Mouse (Mus musculus) liver, embryonic 11.5 days (tissue): Measurements from ENCODE around the gene Olfr959. TPM values are rescaled to one million over a fixed set of nuclear protein-coding genes. Genes with fewer than 3 reads are reported as not detected.
A peak's percentile ranks its signal among the peaks of the same experiment; 100 is the strongest.

Source experiments
- ATAC-seq: fragments of 200-750 bp; cut with Nextera tagmentation; replicated peaks from 2 replicates; pipeline ENCODE4 v1.8.0; 2017; ENCODE audit warnings: moderate number of reproducible peaks, mild to moderate bottlenecking, moderate TSS enrichment, moderate library complexity; ENCODE audit not compliant: low FRiP score
- DNase-seq: peaks from one replicate; pipeline ENCODE4 v3.0.0-alpha.2; 2017; ENCODE audit warnings: low spot score
- H3K27ac ChIP-seq: fragments of 300-500 bp; sonication (generic); 2 replicates; pipeline ENCODE4 v1.5.1; 2014; ENCODE audit warnings: mild to moderate bottlenecking, low read depth, low read length, control low read depth
- H3K27me3 ChIP-seq: fragments of 300-500 bp; sonication (generic); replicated peaks from 2 replicates; pipeline ENCODE4 v1.6.1; 2014; ENCODE audit warnings: low read length, mixed read lengths; ENCODE audit not compliant: control insufficient read depth, insufficient read depth
- H3K36me3 ChIP-seq: fragments of 300-500 bp; sonication (generic); 2 replicates; pipeline ENCODE4 v1.6.1; 2014; ENCODE audit warnings: mild to moderate bottlenecking, low read length, moderate library complexity, mixed read lengths; ENCODE audit not compliant: control insufficient read depth, insufficient read depth
- H3K4me1 ChIP-seq: fragments of 300-500 bp; sonication (generic); replicated peaks from 2 replicates; pipeline ENCODE4 v1.6.1; 2014; ENCODE audit warnings: low read length, mixed read lengths; ENCODE audit not compliant: control insufficient read depth, insufficient read depth
- H3K4me2 ChIP-seq: fragments of 300-500 bp; sonication (generic); 2 replicates; pipeline ENCODE4 v1.6.1; 2014; ENCODE audit warnings: mild to moderate bottlenecking, control low read depth, moderate library complexity
- H3K4me3 ChIP-seq: fragments of 300-500 bp; sonication (generic); 2 replicates; pipeline ENCODE4 v1.5.1; 2014; ENCODE audit warnings: low read depth, low read length, control low read depth
- H3K9ac ChIP-seq: fragments of 300-500 bp; sonication (generic); 2 replicates; pipeline ENCODE4 v1.6.1; 2014; ENCODE audit warnings: low read depth, low read length, control low read depth
- H3K9me3 ChIP-seq: fragments of 300-500 bp; sonication (generic); 2 replicates; pipeline ENCODE4 v1.6.1; 2016; ENCODE audit warnings: low read length, inconsistent platforms, mixed read lengths; ENCODE audit not compliant: control insufficient read depth
- WGBS: fragments of 180-500 bp; shearing (Covaris S2); extraction: QIAGEN DNeasy Blood & Tissue Kit; methylation state at CpG from one replicate; pipeline ENCODE4 v1.1.7; 2014; 5-methylcytosine and 5-hydroxymethylcytosine counted together
- polyA plus RNA-seq: library from polyadenylated mRNA; unstranded; fragments of >200 nt; fragmentation: Nextera tagmentation; extraction: Ambion mirVana; gene quantifications from 2 replicates; pipeline ENCODE4 v1.2.1, GENCODE M21; 2014

The Olfr959 gene
- not detected in 2 replicates for polyA plus RNA-seq

DNA sequence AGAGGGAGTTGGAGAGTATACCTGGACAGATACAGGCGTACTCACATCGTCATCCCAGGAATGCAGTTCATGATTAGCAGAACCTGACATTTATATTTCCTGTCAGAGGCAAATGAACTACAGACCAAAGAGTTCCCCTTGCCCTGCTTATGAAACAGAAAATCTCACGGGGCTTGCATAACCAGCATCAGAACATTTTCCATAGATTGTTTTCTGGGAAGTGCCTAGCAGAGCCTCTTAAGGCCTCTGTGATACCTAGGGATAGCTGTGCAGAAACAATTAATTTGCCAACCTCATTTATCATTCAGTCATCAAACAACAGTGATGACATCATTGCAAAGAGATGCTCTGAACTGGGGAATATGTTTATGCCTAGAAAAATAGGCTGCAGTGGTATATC is at the start of gene Olfr959:
TSS of gene Olfr959 (minus strand) at position 101 of the 400 bp plus-strand sequence.
- no peaks in the 10 kb centered on the region for H3K36me3 ChIP-seq
- no peak within 1 kb of the TSS for H3K4me3 ChIP-seq

DNA sequence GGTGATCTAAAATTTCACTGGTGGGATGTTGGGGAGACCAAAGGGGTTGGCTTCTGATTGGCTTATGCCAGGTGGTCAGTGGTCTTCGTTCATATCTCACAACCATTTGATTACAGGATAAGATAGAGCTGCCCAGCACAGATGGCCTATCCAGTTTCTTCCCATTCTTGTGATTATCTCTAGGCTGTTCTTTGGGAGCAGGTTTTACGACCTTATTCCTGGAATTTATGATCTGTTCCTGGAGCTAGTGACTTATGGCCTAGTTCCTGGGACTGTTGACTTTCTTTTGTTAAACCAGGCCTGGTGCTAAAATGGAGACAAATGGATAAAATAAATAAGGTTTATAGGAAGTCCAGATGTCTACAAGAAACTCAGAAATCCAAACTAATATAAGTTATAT is 49.3 kb upstream of the Olfr959 start:
- no peaks in the 10 kb centered on the region for H3K9me3 ChIP-seq
- DNase-seq (no peak), ATAC-seq (no peak)
- H3K36me3 ChIP-seq: no peaks in the 10 kb centered on the region
- 59% methylated on average over 2 of the region's 2 CpGs for WGBS
- no peak overlapping the region for H3K4me3 ChIP-seq
- no peak overlapping the region for H3K9ac ChIP-seq
- no peaks in the 10 kb centered on the region for H3K4me1 ChIP-seq
- no peaks in the 10 kb centered on the region for H3K27me3 ChIP-seq
- no peak overlapping the region for H3K27ac ChIP-seq
- no peak overlapping the region for H3K4me2 ChIP-seq

More for the DNA sequence above, at the start of gene Olfr959:
- Histone ChIP-seq H3K4me1 (no peaks in the 10 kb centered on the region), H3K9ac (no peak within 1 kb of the TSS), H3K27ac (no peak within 1 kb of the TSS), H3K9me3 (no peaks in the 10 kb centered on the region), H3K4me2 (no peak within 1 kb of the TSS), H3K27me3 (no peaks in the 10 kb centered on the region)
- 76% methylated on average over 3 of the region's 3 CpGs for WGBS
- ATAC-seq (no peak), DNase-seq (no peak)

DNA sequence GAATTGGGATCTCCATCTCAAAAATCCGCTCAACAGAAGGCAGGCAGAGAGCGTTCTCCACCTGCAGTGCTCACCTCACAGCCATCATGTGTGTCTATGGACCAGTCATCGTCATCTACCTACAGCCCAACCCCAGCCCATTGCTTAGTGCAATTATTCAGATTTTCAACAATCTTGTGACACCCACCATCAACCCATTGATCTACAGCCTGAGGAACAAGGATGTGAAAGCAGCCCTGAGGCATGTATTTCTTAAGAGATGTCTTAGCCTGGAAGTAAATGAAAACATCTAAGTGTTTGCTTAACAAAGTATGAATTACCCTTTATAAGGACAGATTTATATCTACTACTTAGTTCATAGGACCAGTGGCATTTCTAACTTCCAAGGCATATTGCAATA is 48.4 kb upstream of the Olfr959 start:
- ATAC-seq (no peak), DNase-seq (no peak)
- Histone ChIP-seq H3K9ac (no peak overlapping the region), H3K4me3 (no peak overlapping the region), H3K27me3 (no peaks in the 10 kb centered on the region), H3K4me1 (no peaks in the 10 kb centered on the region), H3K27ac (no peak overlapping the region), H3K36me3 (no peaks in the 10 kb centered on the region), H3K9me3 (no peaks in the 10 kb centered on the region), H3K4me2 (no peak overlapping the region)
- 84% methylated on average over 3 of the region's 3 CpGs for WGBS

DNA sequence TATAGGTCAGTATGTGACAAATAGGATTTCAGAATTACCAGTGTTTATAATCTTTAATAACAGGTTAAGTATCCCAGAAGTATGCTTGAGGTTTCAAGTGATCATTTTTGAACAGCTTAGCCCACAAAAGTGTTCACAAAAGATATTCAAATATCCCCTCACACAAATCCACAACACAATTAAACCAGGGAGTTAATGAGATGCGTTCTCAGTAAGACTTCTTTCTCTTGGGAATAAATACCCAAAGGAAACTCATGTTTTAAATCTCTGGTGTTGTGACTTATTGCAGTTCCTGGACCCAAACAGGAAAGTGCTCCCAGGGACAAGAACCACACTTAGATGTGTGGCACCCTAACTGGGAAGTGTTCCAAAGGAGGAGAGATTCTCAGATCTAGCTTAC is 45.7 kb upstream of the Olfr959 start, which contains the start of gene Olfr960:
TSS of gene Olfr960 (plus strand) at position 301 of the 400 bp plus-strand sequence.
- Histone ChIP-seq H3K4me2 (no peak within 1 kb of the TSS), H3K4me3 (no peak within 1 kb of the TSS), H3K4me1 (no peaks in the 10 kb centered on the region), H3K27ac (no peak within 1 kb of the TSS), H3K27me3 (no peaks in the 10 kb centered on the region), H3K9me3 (no peaks in the 10 kb centered on the region), H3K9ac (no peak within 1 kb of the TSS), H3K36me3 (no peaks in the 10 kb centered on the region)
- DNase-seq: no peak
- 76% methylated on average over 1 of the region's 1 CpGs for WGBS
- no peak for ATAC-seq

DNA sequence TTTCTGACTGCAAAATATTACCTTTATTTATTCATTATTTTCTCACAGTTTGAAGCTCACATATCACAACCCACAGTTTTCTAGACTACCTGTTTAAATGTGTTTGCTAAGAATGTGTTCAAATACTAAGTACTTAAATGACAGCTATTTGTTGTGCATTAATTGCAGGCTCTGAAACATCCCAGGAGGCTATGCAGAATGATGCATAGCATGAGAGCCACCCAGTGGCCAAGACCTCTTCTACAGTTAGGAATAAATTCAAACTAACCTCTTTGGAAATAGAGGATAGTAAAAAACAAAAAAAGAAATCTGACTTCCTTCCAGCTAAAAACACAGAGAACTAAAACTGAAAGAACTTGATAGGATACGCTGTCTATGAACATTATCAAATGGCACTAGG is 36.6 kb upstream of the Olfr959 start:
- WGBS: 51% methylated on average over 1 of the region's 1 CpGs
- Histone ChIP-seq H3K4me3 (no peak overlapping the region), H3K4me2 (no peak overlapping the region), H3K9ac (no peak overlapping the region), H3K27ac (no peak overlapping the region), H3K9me3 (no peaks in the 10 kb centered on the region), H3K36me3 (no peaks in the 10 kb centered on the region), H3K27me3 (no peaks in the 10 kb centered on the region), H3K4me1 (no peaks in the 10 kb centered on the region)
- no peak for ATAC-seq
- DNase-seq: no peak

DNA sequence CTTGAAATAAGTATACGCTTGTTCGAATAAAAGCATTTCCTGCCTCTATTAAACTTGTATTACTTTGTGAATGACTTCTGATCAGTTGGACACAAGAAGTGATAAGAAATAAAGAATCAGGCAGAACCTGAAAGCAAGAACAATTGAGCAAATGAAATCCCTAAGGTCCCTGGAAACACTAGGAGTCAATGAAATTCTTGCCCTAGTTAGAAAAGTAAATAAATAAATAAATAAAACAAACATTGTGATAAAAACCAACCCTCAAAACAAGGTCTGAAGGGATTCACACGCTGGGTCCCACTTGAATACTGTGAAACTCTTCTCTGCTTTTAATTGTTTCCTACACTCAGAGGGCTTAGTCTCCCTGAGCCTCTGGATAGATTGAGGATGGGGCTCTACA is 35.0 kb upstream of the Olfr959 start, which contains the start of gene Olfr148:
TSS of gene Olfr148 (plus strand) at position 301 of the 400 bp plus-strand sequence.
- WGBS: 72% methylated on average over 3 of the region's 3 CpGs
- H3K27ac ChIP-seq: no peak within 1 kb of the TSS
- H3K36me3 ChIP-seq: no peaks in the 10 kb centered on the region
- H3K4me2 ChIP-seq: no peak within 1 kb of the TSS
- H3K9ac ChIP-seq: no peak within 1 kb of the TSS
- no peaks in the 10 kb centered on the region for H3K27me3 ChIP-seq
- H3K9me3 ChIP-seq: no peaks in the 10 kb centered on the region
- no peaks in the 10 kb centered on the region for H3K4me1 ChIP-seq
- no peak within 1 kb of the TSS for H3K4me3 ChIP-seq
- no peak for ATAC-seq
- DNase-seq: no peak

DNA sequence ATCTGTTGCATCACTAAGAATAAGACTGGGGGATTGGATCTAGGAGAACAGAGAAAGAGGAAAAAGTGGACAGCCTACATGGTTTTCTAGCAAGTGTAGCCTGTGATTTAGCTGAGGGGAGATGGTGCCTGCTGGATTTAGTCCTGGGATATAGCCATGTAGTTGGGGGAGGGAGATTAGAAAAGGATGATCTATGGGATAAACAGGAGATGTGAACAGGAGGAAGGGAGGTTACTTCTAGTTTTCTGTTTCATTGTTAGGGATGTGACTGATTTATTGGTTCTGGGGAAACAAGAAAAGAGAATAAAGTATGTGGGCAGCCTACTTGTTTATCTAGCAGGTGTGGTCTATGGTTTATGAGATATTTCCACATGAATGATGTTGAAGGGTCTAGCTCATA is 33.1 kb upstream of the Olfr959 start:
- no peak overlapping the region for H3K9ac ChIP-seq
- no peak overlapping the region for H3K27ac ChIP-seq
- H3K36me3 ChIP-seq: no peaks in the 10 kb centered on the region
- H3K27me3 ChIP-seq: 0 out of 2 replicates have a peak, but pooled peaks cover 3% of the 10 kb centered on the region
- ATAC-seq: no peak
- no peaks in the 10 kb centered on the region for H3K4me1 ChIP-seq
- no peak overlapping the region for H3K4me3 ChIP-seq
- no peak overlapping the region for H3K4me2 ChIP-seq
- no peaks in the 10 kb centered on the region for H3K9me3 ChIP-seq
- no peak for DNase-seq

DNA sequence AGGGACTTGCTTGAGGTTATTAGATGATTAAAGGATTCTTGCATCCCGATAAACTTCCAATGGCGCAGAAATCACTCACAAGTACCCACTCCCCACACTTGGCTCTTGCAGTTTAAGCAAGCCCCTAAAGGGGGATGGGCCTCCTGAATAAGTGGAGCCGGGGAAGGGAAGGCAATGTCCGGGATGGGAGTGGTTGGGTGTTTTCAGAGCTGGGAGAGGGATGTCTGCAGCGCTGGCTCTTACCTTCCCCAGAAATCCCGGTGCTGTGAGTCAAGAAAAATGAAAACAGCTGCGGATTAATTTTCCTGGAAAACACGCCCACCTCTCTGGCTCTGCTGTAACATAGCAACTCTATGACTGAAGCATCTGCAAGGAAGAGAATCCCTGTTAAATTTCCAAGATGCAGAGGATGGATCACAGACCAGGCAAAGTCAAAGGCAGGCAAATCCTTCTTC is 28.7 kb upstream of the Olfr959 start, which contains the start of gene AW551984:
TSS of gene AW551984 (minus strand) at position 405 of the 455 bp plus-strand sequence.
- Histone ChIP-seq H3K4me3 (peak within 1 kb of the TSS; percentile 32), H3K4me1 (no peaks in the 10 kb centered on the region), H3K9ac (no peak within 1 kb of the TSS), H3K36me3 (no peaks in the 10 kb centered on the region), H3K9me3 (no peaks in the 10 kb centered on the region), H3K27ac (no peak within 1 kb of the TSS), H3K4me2 (peak within 1 kb of the TSS; percentile 60), H3K27me3 (peaks cover 3% of the 10 kb centered on the region; the same call in 1 of the 2 replicates)
- ATAC-seq (no peak), DNase-seq (peak; percentile 31)
- 4% methylated on average over 8 of the region's 8 CpGs for WGBS

DNA sequence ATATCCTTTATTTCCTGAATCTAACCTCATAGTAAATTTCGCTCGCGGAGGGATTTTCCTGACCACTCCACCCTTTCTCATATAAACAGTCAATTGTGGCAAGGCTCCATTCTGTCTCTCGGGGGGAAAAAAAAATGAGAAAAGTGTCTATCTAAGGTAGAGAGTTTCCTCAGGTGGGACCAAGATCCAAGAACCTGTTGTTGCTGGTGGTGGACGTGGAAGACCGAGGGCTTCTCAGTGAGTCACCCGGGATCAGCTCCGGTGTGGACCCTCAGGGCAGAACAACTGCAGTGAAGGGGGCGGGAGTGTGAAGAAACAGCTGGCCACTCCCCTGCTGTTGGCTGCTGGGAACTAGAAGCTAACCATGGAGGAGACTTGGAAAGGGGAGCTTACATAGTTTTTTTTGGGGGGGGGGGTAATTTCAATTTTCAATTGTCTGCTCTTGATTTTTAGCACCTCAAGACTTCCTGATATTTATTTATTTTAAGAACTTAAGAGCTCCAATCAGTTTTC is 28.0 kb upstream of the Olfr959 start:
- no peak for DNase-seq
- 3% methylated on average over 9 of the region's 9 CpGs for WGBS
- peaks cover 3% of the 10 kb centered on the region; the same call in 1 of the 2 replicates for H3K27me3 ChIP-seq
- H3K27ac ChIP-seq: no peak overlapping the region
- no peak overlapping the region for H3K9ac ChIP-seq
- no peaks in the 10 kb centered on the region for H3K9me3 ChIP-seq
- ATAC-seq: no peak
- H3K36me3 ChIP-seq: no peaks in the 10 kb centered on the region
- H3K4me1 ChIP-seq: no peaks in the 10 kb centered on the region
- H3K4me3 ChIP-seq: peak overlapping the region; percentile 32
- H3K4me2 ChIP-seq: peak overlapping the region; percentile 60
